Comparison of ENCODE assay signal across 12 mouse cellular contexts in the genomic region with DNA sequence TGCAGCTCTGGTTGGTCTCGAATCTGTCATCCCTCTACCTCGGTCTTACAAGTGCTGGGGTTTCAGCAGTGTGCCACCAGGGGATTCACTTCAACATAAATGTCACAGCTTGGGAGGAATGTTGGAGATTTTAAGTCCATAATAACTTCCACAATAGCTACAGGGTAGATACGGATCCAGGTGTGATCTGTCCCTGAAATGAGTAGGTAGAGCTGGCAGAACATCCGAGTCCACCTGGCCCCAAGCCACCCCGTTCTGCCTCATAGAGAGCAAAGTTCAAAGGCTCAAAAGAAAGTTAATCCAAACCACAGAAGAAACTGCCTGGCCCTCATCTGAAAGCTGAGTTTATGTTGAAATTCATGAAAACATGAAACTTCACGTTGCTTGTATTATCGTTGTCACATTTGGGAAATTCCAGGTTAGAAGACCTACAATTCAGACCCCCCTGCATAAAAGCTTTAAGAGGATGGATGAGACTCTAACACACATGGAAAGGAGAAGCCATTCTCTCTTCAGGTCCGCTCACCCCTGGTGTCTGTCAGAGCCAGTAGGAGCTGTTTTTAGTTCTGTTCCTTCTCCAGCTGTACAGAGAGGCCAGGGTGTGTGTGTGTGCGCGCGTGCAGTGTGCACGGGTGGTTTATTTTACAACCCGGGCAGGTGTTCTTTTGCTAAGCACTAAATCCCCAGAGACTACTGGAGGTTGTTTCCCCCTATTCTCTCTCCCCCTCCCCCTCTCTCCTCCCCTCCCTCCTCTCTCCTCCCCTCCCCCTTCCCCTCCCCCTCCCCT.
DNase-seq lines count a peak whose midpoint lies in the region; ATAC-seq lines count a peak whose summit lies in the region.
"Had no signal": no experiment of that assay in that cellular context is flagged by ENCODE, and none has a peak within 500 bp of the region (broad histone marks: within the 10 kb centered on the region; RNA-seq: fewer than 3 reads in every experiment).

No protein-coding gene starts in this region.

- peak; percentile 32 for DNase-seq in limb, embryonic 11.5 days (ENCODE audit: low spot score)
- no peak for DNase-seq in limb, embryonic 10.5 days (ENCODE audit: low spot score)
- no peak for DNase-seq in adrenal gland, postnatal 4 days (ENCODE audit: low spot score in 2 of 2)
- DNase-seq in layer of hippocampus, postnatal 25 days (ENCODE audit: extremely low spot score in 1 of 2, low spot score in 1 of 2): no peak
- no peak for DNase-seq in cerebellum, postnatal 14 days
- DNase-seq: adrenal gland, postnatal 14 days; cerebellum, adult 9-10 months had no signal

- ATAC-seq in limb, embryonic 11.5 days (ENCODE audit: insufficient number of reproducible peaks, low FRiP score, low TSS enrichment, low read depth): no peak
- ATAC-seq in embryonic facial prominence, embryonic 15.5 days (ENCODE audit: insufficient number of reproducible peaks, low FRiP score, low TSS enrichment, low read depth): 0 out of 2 replicates have a peak, but pooled peaks have one; percentile 39
- ATAC-seq in kidney, embryonic 15.5 days (replicated peaks; ENCODE audit: low FRiP score): peak; percentile 84
- ATAC-seq in stomach, embryonic 16.5 days (ENCODE audit: insufficient read depth, low FRiP score): no peak

- H3K9ac ChIP-seq in limb, embryonic 11.5 days (ENCODE audit: low read length): no peak overlapping the region
- H3K9ac ChIP-seq in embryonic facial prominence, embryonic 15.5 days: no peak overlapping the region
- no peak overlapping the region for H3K9ac ChIP-seq in kidney, embryonic 15.5 days
- 0 out of 2 replicates have a peak overlapping the region, but pooled peaks have one; percentile 15 for H3K9ac ChIP-seq in stomach, embryonic 16.5 days (ENCODE audit: low read length)
- H3K9ac ChIP-seq: heart, embryonic 13.5 days had no signal

- no peak overlapping the region for H3K4me2 ChIP-seq in limb, embryonic 11.5 days (ENCODE audit: low read depth, severe bottlenecking)
- H3K4me2 ChIP-seq in embryonic facial prominence, embryonic 15.5 days (replicated peaks): no peak overlapping the region
- peak overlapping the region; percentile 14; the same call in 1 of the 2 replicates for H3K4me2 ChIP-seq in kidney, embryonic 15.5 days
- H3K4me2 ChIP-seq in stomach, embryonic 16.5 days (ENCODE audit: low read depth, low read length): no peak overlapping the region
- H3K4me2 ChIP-seq: heart, embryonic 13.5 days; midbrain, embryonic 11.5 days had no signal

- no peaks in the 10 kb centered on the region for H3K27me3 ChIP-seq in limb, embryonic 11.5 days (ENCODE audit: control insufficient read depth, insufficient read depth, low read length)
- H3K27me3 ChIP-seq in limb, embryonic 10.5 days (ENCODE audit: low read depth, poor library complexity, severe bottlenecking): no peaks in the 10 kb centered on the region
- H3K27me3 ChIP-seq in embryonic facial prominence, embryonic 15.5 days: no peaks in the 10 kb centered on the region
- H3K27me3 ChIP-seq in kidney, embryonic 15.5 days: no peaks in the 10 kb centered on the region
- no peaks in the 10 kb centered on the region for H3K27me3 ChIP-seq in stomach, embryonic 16.5 days (ENCODE audit: control insufficient read depth, insufficient read depth, low read length)
- H3K27me3 ChIP-seq: heart, embryonic 13.5 days had no signal

- H3K4me3 ChIP-seq in limb, embryonic 11.5 days (ENCODE audit: low read depth, low read length): no peak overlapping the region
- H3K4me3 ChIP-seq in limb, embryonic 10.5 days: no peak overlapping the region
- H3K4me3 ChIP-seq in embryonic facial prominence, embryonic 15.5 days (replicated peaks): no peak overlapping the region
- no peak overlapping the region for H3K4me3 ChIP-seq in kidney, embryonic 15.5 days (replicated peaks)
- H3K4me3 ChIP-seq in stomach, embryonic 16.5 days (replicated peaks; ENCODE audit: low read length): no peak overlapping the region
- H3K4me3 ChIP-seq: heart, embryonic 13.5 days had no signal

- H3K4me1 ChIP-seq in limb, embryonic 11.5 days (ENCODE audit: control insufficient read depth, insufficient read depth, low read length): peaks cover 5% of the 10 kb centered on the region; the same call in 1 of the 2 replicates
- peaks cover 10% of the 10 kb centered on the region; the same call in 1 of the 2 replicates for H3K4me1 ChIP-seq in limb, embryonic 10.5 days
- 0 out of 2 replicates have a peak, but pooled peaks cover 3% of the 10 kb centered on the region for H3K4me1 ChIP-seq in embryonic facial prominence, embryonic 15.5 days
- peaks cover 26% of the 10 kb centered on the region for H3K4me1 ChIP-seq in kidney, embryonic 15.5 days
- H3K4me1 ChIP-seq in stomach, embryonic 16.5 days (ENCODE audit: control insufficient read depth, insufficient read depth, low read length): peaks cover 18% of the 10 kb centered on the region

- H3K9me3 ChIP-seq in limb, embryonic 11.5 days (ENCODE audit: control insufficient read depth, low read length): no peaks in the 10 kb centered on the region
- H3K9me3 ChIP-seq in limb, embryonic 10.5 days (replicated peaks): no peaks in the 10 kb centered on the region
- H3K9me3 ChIP-seq in embryonic facial prominence, embryonic 15.5 days (replicated peaks): no peaks in the 10 kb centered on the region
- no peaks in the 10 kb centered on the region for H3K9me3 ChIP-seq in kidney, embryonic 15.5 days (replicated peaks)
- no peaks in the 10 kb centered on the region for H3K9me3 ChIP-seq in stomach, embryonic 16.5 days (replicated peaks; ENCODE audit: control insufficient read depth, low read length)
- H3K9me3 ChIP-seq: heart, embryonic 13.5 days had no signal

- 69% methylated on average over 13 of the region's 13 CpGs for WGBS in limb, embryonic 11.5 days
- WGBS in limb, embryonic 10.5 days: 84% methylated on average over 13 of the region's 13 CpGs
- 43% methylated on average over 13 of the region's 13 CpGs for WGBS in embryonic facial prominence, embryonic 15.5 days
- 40% methylated on average over 13 of the region's 13 CpGs for WGBS in kidney, embryonic 15.5 days
- 46% methylated on average over 13 of the region's 13 CpGs for WGBS in stomach, embryonic 16.5 days

- no peaks in the 10 kb centered on the region for H3K36me3 ChIP-seq in limb, embryonic 11.5 days (ENCODE audit: control insufficient read depth, insufficient read depth, low read length)
- H3K36me3 ChIP-seq in limb, embryonic 10.5 days: no peaks in the 10 kb centered on the region
- H3K36me3 ChIP-seq in embryonic facial prominence, embryonic 15.5 days: no peaks in the 10 kb centered on the region
- H3K36me3 ChIP-seq in kidney, embryonic 15.5 days: no peaks in the 10 kb centered on the region
- no peaks in the 10 kb centered on the region for H3K36me3 ChIP-seq in stomach, embryonic 16.5 days (ENCODE audit: control insufficient read depth, insufficient read depth, low read length)
- H3K36me3 ChIP-seq: heart, embryonic 13.5 days had no signal

- no peak overlapping the region for H3K27ac ChIP-seq in limb, embryonic 11.5 days (replicated peaks; ENCODE audit: low read depth, low read length)
- no peak overlapping the region for H3K27ac ChIP-seq in limb, embryonic 10.5 days
- no peak overlapping the region for H3K27ac ChIP-seq in embryonic facial prominence, embryonic 15.5 days (replicated peaks)
- H3K27ac ChIP-seq in kidney, embryonic 15.5 days: peak overlapping the region; percentile 75
- no peak overlapping the region for H3K27ac ChIP-seq in stomach, embryonic 16.5 days (ENCODE audit: low read length)
- H3K27ac ChIP-seq: heart, embryonic 13.5 days had no signal

Comparison
In these comparisons a context has a peak if more than half of its experiments do, and no peak if none do; other contexts are left out.
1. ATAC-seq: peak in embryonic facial prominence, embryonic 15.5 days (single experiment) and kidney, embryonic 15.5 days (single experiment); none in limb, embryonic 11.5 days (single experiment) and stomach, embryonic 16.5 days (single experiment).